Mouse (Mus musculus) liver, embryonic 14.5 days (tissue): ENCODE results near the gene 1700008O03Rik. TPM values are rescaled to one million over a fixed set of nuclear protein-coding genes. Genes with fewer than 3 reads are reported as not detected.
A peak's percentile ranks its signal among the peaks of the same experiment; 100 is the strongest.

ENCODE experiments used
- ATAC-seq: fragments of 200-750 bp; cut with Nextera tagmentation; 2 replicates; pipeline ENCODE4 v1.8.0; 2017; ENCODE audit warnings: moderate number of reproducible peaks, mild to moderate bottlenecking, moderate library complexity; ENCODE audit not compliant: insufficient read depth
- DNase-seq, 3 experiments: peaks; one replicate each; pipeline ENCODE4 v3.0.0-alpha.2; 2012 to 2013; ENCODE audit warnings: low read depth in 3 of 3, low spot score in 3 of 3
- H3K27ac ChIP-seq: fragments of 300-500 bp; sonication (generic); 2 replicates; pipeline ENCODE4 v1.5.1; 2014; ENCODE audit warnings: moderate library complexity, mild to moderate bottlenecking, control low read depth, inconsistent platforms
- H3K27me3 ChIP-seq: fragments of 300-500 bp; sonication (generic); 2 replicates; pipeline ENCODE4 v1.6.1; 2014; ENCODE audit warnings: mild to moderate bottlenecking, low read length, moderate library complexity; ENCODE audit not compliant: control insufficient read depth, insufficient read depth
- H3K36me3 ChIP-seq: fragments of 300-500 bp; sonication (generic); replicated peaks from 2 replicates; pipeline ENCODE4 v1.6.1; 2014; ENCODE audit warnings: low read depth; ENCODE audit not compliant: control insufficient read depth, insufficient read depth
- H3K4me1 ChIP-seq, 2 experiments: fragments of 200-500 bp in 1 of 2; fragments of 300-500 bp in 1 of 2; sonication (generic) in 1 of 2; replicated peaks; 2 replicates each; pipeline ENCODE4 v1.6.1; 2012 to 2014; ENCODE audit warnings: antibody characterized with exemption in 1 of 2, inconsistent platforms in 1 of 2, low read length in 1 of 2; ENCODE audit not compliant: control insufficient read depth in 2 of 2, insufficient read depth in 2 of 2
- H3K4me2 ChIP-seq: fragments of 300-500 bp; sonication (generic); 2 replicates; pipeline ENCODE4 v1.6.1; 2014; ENCODE audit warnings: low read depth, mild to moderate bottlenecking, control low read depth, moderate library complexity
- H3K4me3 ChIP-seq, 2 experiments: fragments of 200-500 bp in 1 of 2; fragments of 300-500 bp in 1 of 2; sonication (generic) in 1 of 2; 2 replicates each; pipeline ENCODE4 v1.5.1; 2012 to 2014; ENCODE audit warnings: low read depth in 2 of 2, low read length in 2 of 2, mild to moderate bottlenecking in 2 of 2, control low read depth in 1 of 2, inconsistent platforms in 1 of 2, moderate library complexity in 1 of 2; ENCODE audit not compliant: insufficient read depth in 1 of 2
- H3K9ac ChIP-seq: fragments of 300-500 bp; sonication (generic); replicated peaks from 2 replicates; pipeline ENCODE4 v1.6.1; 2014; ENCODE audit warnings: mild to moderate bottlenecking, control low read depth, moderate library complexity
- H3K9me3 ChIP-seq: fragments of 300-500 bp; sonication (generic); 2 replicates; pipeline ENCODE4 v1.6.1; 2016; ENCODE audit warnings: low read length, mixed read lengths; ENCODE audit not compliant: control insufficient read depth
- CTCF ChIP-seq: IDR thresholded peaks from 2 replicates; pipeline ENCODE4 v1.5.1; 2016; ENCODE audit warnings: antibody characterized with exemption, low read depth, control low read depth
- EP300 ChIP-seq: IDR thresholded peaks from 2 replicates; pipeline ENCODE4 v1.6.1; 2016; ENCODE audit warnings: antibody characterized with exemption, low read depth
- WGBS: fragments of 180-500 bp; shearing (Covaris S2); extraction: QIAGEN DNeasy Blood & Tissue Kit; methylation state at CpG from one replicate; pipeline ENCODE4 v1.1.7; 2014; ENCODE audit not compliant: insufficient replicate concordance; 5-methylcytosine and 5-hydroxymethylcytosine counted together
- polyA plus RNA-seq, 2 experiments: library from polyadenylated mRNA; depleted of rRNA in 1 of 2; stranded (reverse) in 1 of 2; unstranded in 1 of 2; fragments of >200 nt; fragmentation: Nextera tagmentation in 1 of 2; extraction: Ambion mirVana in 1 of 2; gene quantifications; 2 replicates each; pipeline versions ENCODE4 v1.2.1 to v1.2.3; 2012 to 2014

The 1700008O03Rik gene
- polyA plus RNA-seq, 2 experiments: 0.12 TPM; not detected in 1

DNA sequence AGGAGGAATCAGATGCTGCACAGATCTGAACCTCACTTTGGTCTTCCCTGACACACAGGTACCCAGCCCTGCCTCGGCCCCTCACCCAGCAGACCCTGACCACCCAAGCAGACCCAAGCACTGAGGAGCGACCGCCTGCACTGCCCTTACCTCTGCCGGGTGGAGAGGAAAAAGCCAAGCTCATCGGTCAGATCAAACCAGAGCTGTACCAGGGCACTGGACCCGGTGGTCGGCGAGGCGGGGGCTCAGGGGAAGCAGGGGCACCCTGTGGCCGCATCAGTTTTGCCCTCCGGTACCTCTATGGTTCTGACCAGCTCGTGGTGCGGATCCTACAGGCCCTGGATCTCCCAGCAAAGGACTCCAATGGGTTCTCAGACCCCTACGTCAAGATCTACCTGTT lies 6.7 kb upstream of the 1700008O03Rik start:
- no peak for TF ChIP-seq EP300
- TF ChIP-seq CTCF: no peak
- H3K27ac ChIP-seq: no peak overlapping the region
- no peaks in the 10 kb centered on the region for H3K9me3 ChIP-seq
- H3K27me3 ChIP-seq: no peaks in the 10 kb centered on the region; the same call in 1 of the 2 replicates
- no peak for ATAC-seq
- H3K4me1 ChIP-seq: no peaks in the 10 kb centered on the region
- H3K9ac ChIP-seq: no peak overlapping the region
- H3K4me2 ChIP-seq: no peak overlapping the region
- no peak overlapping the region for H3K4me3 ChIP-seq
- DNase-seq: no peak
- H3K36me3 ChIP-seq: no peaks in the 10 kb centered on the region
- 67% methylated on average over 14 of the region's 14 CpGs for WGBS

DNA sequence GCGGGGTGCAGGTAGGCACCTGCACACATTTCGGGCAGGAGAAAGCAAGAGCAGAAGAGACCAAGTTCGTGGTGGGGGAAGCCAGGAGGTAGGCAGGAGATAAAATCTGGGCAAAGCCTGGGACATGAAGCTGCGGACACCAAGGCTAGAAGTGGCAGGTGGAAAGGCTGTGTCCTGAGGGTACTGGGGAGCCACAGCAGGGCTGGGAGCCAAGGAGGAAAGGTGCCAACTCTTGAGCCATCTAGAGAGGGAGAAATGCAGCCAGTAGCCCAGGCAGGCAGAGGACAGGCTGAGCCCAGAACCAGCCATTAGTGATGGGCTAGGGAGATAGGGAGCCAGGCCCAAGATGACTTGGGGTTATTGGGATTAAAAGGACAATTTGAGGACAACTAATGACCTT lies 6.2 kb upstream of the 1700008O03Rik start:
- no peaks in the 10 kb centered on the region for H3K4me1 ChIP-seq
- H3K4me3 ChIP-seq: no peak overlapping the region
- no peaks in the 10 kb centered on the region for H3K36me3 ChIP-seq
- WGBS: 62% methylated on average over 4 of the region's 4 CpGs
- TF ChIP-seq EP300 (no peak), CTCF (no peak)
- no peak overlapping the region for H3K4me2 ChIP-seq
- ATAC-seq (no peak), DNase-seq (no peak)
- H3K27ac ChIP-seq: no peak overlapping the region
- no peaks in the 10 kb centered on the region for H3K9me3 ChIP-seq
- no peaks in the 10 kb centered on the region; the same call in 1 of the 2 replicates for H3K27me3 ChIP-seq
- no peak overlapping the region for H3K9ac ChIP-seq

DNA sequence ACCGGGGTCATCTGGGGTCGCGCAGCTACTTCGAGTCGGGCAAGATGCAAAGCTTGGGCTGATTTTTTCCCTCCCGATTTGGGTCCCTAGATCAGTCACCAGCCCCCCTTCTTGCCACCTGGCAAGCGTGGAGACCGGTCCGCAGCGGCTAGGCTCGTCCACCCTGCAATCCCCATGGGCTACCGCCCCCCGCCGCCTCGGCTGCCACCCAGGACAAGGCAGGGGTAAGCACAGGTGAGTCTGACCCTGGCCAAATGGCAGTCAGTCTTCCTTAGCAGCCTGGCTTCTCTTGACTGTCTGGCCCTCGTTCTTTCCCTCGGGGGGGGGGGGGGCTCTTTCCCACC lies 932 bp downstream of the 1700008O03Rik start:
- Histone ChIP-seq H3K4me3 (peak overlapping the region in 1 of 2 experiments; percentile 16; a peak in 1 of 4 replicates), H3K36me3 (no peaks in the 10 kb centered on the region), H3K9ac (no peak overlapping the region), H3K9me3 (no peaks in the 10 kb centered on the region), H3K27me3 (peaks cover 16% of the 10 kb centered on the region), H3K4me1 (no peaks in the 10 kb centered on the region), H3K27ac (no peak overlapping the region), H3K4me2 (peak overlapping the region; percentile 50)
- DNase-seq: no peak
- WGBS: 2% methylated on average over 17 of the region's 17 CpGs
- no peak for TF ChIP-seq CTCF
- no peak for TF ChIP-seq EP300
- no peak for ATAC-seq

DNA sequence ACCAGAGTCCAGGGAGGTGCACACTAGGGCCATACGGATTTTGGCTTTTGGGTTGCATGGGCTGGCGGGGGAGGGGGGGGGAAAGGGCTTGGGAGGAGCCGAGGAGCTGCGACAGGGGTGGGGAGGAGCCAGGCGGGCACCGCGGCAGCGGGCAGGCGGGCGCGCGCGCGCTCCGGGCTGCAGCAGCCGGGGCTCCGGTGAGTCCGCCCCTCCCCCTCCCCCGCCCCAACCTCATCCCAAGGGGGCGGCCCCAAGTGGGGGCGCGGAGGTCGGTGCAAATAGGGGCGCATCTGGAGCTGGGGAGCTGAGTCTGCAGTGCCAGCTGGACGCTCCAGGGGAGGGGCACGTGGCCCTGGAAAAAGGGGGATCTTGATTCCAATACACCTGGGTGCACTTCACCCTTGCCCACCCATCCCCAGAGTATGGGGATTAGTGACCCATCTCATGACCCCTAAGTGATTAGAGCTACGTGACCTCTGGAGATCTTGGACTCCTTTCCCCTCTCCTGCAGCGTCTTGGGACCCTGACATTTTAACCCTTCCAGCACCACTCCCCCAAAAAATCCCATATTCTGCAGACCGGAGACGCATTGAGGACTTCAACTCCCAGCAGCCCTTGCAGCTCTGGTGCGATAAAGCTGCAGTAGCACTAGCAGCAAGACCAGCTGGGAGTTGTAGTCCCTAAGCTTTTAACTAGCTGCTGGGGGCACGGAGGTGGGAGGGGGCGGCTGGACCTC lies 1.5 kb downstream of the 1700008O03Rik start, which contains the start of gene Syt3:
Gene Syt3 (plus strand): TSS at position 123 of the 736 bp plus-strand sequence.
- 2% methylated on average over 28 of the region's 33 CpGs for WGBS
- TF ChIP-seq CTCF (no peak), EP300 (no peak)
- no peak for DNase-seq

DNA sequence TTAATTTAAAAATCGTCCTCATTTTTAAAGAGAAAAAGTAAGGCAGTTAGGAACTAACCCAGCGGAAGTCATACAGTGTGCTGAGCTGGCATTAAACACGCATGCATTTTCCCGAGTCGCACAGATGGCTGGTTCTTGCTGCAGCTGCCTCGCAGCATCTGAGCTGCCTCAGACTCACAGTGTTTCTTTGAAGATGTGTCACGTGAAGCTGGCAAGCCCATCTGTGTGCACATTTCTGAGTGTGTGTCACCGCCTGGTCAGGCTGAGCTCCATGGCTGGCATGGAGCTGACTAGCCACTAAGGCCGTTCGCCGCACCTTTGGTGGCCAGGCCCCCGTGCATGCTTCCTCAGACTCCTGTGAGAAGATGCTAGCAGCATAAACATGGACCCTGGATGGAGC lies 3.1 kb downstream of the 1700008O03Rik start:
- Histone ChIP-seq H3K27me3 (peaks cover 16% of the 10 kb centered on the region), H3K4me3 (no peak overlapping the region), H3K4me1 (no peaks in the 10 kb centered on the region), H3K27ac (no peak overlapping the region), H3K9ac (no peak overlapping the region), H3K9me3 (no peaks in the 10 kb centered on the region), H3K4me2 (no peak overlapping the region), H3K36me3 (no peaks in the 10 kb centered on the region)
- no peak for TF ChIP-seq EP300
- TF ChIP-seq CTCF: no peak
- DNase-seq (no peak), ATAC-seq (no peak)
- WGBS: 65% methylated on average over 12 of the region's 12 CpGs

More for the DNA sequence above, 1.5 kb downstream of the 1700008O03Rik start, which contains the start of gene Syt3:
- Histone ChIP-seq H3K27me3 (peaks cover 16% of the 10 kb centered on the region), H3K36me3 (no peaks in the 10 kb centered on the region), H3K27ac (no peak within 1 kb of the TSS), H3K4me3 (peak within 1 kb of the TSS; percentile 21 to 39), H3K9ac (no peak within 1 kb of the TSS), H3K4me2 (peak within 1 kb of the TSS; percentile 50), H3K4me1 (no peaks in the 10 kb centered on the region), H3K9me3 (no peaks in the 10 kb centered on the region)
- no peak for ATAC-seq
